Mouse (Mus musculus): ENCODE results near the gene Usp45.
"Not testable (repeated sequence)": the region's sequence is repeated elsewhere in the genome, so short reads cannot be mapped to it uniquely, and the experiment has no call there.

The Usp45 gene

GRCm38 (mm10) chr4:21766863-21767304 is at the start of gene Usp45, which contains the start of gene Tstd3:
Gene Usp45, plus strand, starts transcription at chr4:21767156.
Gene Tstd3, minus strand, starts transcription at chr4:21767212.
- peak; percentile 76 for DNase-seq

- no peak for DNase-seq
These were observed 44.1 kb upstream of the Usp45 start for GRCm38 (mm10) chr4:21722752-21723334.

- DNase-seq: peak; percentile 10
These were observed 39.9 kb upstream of the Usp45 start for GRCm38 (mm10) chr4:21726912-21727614.

GRCm38 (mm10) chr4:21727615-21728165 is 39.3 kb upstream of the Usp45 start, which contains the start of gene Ccnc:
Gene Ccnc, plus strand, starts transcription at chr4:21727701.
- peak; percentile 89 for DNase-seq

GRCm38 (mm10) chr4:21739169-21739568 is 27.8 kb upstream of the Usp45 start:
- no peak for DNase-seq

DNA sequence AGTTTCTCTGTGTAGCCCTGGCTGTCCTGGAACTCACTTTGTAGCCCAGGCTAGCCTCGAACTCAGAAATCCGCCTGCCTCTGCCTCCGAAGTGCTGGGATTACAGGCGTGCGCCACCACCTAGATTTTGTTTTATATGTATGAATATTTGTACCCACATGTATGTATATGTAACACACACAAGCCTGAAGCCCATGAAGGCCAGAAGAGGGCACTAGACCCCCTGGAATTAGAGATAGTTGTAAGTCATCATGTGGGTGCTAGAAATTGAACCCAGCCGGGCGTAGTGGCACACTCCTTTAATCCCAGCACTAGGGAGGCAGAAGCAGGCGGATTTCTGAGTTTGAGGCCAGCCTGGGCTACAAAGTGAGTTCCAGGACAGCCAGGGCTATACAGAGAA is 22.8 kb upstream of the Usp45 start:
- not testable (repeated sequence) for DNase-seq

- DNase-seq: no peak
These were observed 21.2 kb upstream of the Usp45 start for GRCm38 (mm10) chr4:21745723-21746122.

DNA sequence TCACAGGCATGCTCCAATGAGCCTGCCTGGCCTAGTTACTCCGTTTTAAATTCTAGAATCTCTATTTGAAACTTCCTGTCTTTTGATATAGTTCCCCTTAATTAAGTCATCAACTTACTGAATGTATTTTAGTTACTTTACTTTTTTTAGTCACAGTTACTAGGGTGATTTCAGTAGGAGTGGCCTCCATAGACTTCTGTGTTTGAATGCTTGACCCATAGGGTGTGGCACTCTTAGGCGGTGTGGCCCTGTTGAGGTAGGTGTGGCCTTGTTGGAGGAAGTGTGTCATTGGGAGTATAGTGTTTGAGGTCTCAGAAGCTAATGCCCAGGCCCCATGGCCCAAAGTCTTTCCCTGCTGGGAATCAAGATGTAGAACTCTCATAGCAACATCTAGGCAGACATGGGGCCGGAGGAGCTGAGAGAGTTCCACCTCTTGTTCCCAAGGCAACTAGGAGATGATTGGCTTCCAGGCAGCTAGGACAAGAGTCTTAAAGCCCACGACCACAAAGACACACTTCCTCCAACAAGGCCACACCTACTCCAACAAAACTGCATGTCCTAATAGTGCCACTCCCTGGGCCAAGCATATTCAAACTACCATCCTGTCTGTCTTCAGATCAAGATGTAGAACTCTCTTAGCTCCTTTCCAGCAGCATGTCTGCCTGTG is 11.7 kb upstream of the Usp45 start:
- DNase-seq: no peak

- DNase-seq: no peak
These were observed 8.1 kb upstream of the Usp45 start for GRCm38 (mm10) chr4:21758860-21759259.

DNA sequence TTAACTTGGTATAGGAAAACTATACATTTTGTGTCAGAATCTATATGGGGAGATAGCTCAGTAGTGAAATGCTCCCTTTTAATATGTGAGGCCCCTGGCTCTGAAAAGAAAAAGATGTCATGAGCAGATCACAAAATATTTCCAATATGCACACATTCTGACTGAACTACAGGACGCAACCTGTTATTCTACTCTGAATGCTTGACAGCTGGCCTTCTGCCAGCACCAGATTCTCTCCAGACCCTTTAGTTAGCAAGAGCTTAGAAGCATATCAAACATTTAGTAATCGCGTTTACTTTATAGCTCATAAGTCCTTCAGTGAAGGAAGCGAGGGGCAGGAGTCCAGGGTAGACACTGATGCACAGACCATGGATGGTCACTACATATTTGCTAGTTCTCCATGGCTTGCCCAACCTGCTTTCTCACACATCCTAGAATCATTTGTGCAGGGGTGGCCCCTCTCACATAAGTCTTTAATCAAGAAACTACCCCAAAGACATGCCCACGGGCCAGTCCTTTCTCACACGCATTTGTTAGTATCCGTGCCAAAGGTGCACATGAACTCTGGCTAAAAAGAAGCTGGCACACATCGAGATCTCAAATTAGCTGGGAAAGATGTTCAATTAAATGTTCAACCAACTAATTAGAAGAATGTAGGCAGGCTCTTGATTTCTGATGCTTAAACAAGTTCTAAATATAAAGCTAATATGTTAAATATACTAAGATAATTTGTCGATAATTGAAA is 5.4 kb upstream of the Usp45 start:
- DNase-seq: no peak

DNA sequence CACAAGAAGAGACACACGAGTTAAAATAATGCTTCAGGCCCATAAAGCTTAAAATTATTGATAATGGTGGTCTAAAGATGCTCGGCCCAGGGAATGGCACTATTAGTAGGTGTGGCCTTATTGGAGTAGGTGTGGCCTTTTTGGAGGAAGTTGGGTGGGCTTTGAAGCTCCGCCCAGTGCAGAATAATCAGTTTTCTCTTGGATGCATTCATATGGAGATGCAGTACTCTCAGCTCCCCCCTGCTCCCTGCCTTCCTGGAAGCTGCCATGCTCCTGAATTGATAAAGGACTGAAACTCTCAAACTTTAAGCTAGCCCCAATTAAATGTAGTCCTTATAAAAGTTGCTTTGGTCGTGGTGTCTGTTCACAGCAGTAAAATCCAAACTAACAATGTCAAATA is 3.1 kb upstream of the Usp45 start:
- no peak for DNase-seq

DNA sequence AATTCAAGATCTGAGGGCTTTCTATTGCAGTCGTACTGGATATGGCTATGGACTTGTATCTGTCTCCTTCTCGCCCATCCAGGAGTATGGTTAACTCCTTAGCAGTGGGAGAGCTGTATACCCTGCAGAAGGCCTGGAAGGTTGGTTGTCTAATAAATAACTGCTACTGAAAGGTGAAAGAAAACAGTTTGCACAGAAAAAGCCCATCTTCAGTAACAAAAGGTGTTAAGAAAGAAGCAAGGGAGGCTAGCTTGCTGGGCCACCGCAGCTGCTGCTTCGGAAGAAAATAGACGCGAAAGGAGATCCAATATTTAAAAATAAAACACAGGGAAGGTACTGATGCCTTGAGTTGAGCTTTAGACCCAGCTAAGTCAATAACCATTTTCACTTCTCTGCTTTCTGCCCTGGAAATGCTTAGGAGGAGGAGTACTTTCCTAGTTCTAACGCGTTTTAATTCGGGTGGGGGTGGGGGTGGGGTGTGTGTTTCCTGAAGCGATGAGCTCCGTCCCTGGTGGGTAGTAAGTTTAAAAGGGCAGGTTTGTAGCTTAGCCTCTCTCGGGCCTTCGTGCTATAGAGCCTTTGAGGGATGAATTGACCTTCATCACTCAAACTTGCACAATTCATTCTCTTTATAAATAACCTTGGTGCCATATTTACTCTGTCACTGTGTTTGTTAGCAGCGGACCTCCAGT is 639 bp upstream of the Usp45 start:
- DNase-seq: no peak

GRCm38 (mm10) chr4:21771064-21771463 is 4.1 kb downstream of the Usp45 start:
- no peak for DNase-seq

DNA sequence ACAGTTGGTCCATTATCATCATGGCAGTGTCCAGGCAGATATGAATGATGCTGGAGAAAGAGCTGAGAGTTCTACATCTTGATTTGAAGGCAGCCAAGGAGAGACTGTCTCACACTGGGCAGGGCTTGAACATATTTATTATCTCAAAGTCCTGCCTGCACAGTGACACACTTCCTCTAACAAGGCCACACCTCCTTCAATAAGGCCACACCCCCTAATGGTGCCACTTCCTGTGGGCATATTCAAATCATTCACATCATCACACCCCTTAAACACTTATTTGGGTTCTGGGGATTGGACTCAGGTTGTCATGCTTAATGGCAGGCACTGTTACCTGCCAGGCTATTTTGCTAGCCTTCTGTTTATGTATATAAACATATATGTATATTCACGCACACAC is 5.3 kb downstream of the Usp45 start:
- no peak for DNase-seq

- peak; percentile 96 for DNase-seq
These were observed 9.4 kb downstream of the Usp45 start for GRCm38 (mm10) chr4:21776091-21776945.

GRCm38 (mm10) chr4:21776946-21777265 is 9.9 kb downstream of the Usp45 start:
- DNase-seq: no peak

DNA sequence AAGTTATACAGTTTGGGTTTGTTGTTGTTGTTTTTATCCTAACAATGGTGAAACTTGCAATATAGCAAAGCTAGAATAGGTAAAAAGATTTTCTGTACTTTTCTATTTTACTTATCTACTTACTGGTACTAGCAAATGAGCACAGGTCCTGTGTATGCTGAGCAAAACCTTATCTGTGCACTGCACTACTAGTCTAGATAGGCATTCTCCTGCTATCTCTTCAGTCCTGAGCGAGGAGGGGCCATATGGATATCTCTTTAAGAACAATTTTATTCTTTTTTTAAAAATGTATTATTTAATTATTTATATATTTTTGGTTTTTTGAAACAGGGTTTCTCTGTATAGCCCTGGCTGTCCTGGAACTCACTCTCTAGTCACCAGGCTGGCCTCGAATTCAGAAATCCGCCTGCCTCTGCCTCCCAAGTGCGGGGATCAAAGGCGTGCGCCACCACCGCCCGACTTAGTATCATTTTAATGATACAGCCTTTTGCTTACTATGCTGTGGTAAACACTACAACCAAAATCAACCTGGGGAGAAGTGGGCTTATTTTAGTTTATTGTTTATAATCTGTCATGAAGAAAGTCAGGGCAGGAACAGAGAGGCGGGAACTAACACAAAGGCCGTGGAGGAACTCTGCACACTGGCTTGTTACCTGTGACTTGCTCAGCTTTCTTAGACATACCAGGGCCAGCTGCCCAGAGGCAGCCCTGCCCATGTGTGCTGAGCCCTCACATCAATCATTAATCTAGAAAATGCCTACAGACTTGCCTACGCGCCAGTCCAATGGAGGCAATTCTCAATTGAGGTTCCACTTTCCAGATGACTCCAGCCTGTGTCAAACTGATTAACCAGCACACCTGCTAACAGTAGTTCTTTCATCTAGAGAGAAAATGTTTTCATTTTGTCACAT is 14.1 kb downstream of the Usp45 start:
- DNase-seq: no peak

GRCm38 (mm10) chr4:21786268-21786667 is 19.3 kb downstream of the Usp45 start:
- no peak for DNase-seq

DNA sequence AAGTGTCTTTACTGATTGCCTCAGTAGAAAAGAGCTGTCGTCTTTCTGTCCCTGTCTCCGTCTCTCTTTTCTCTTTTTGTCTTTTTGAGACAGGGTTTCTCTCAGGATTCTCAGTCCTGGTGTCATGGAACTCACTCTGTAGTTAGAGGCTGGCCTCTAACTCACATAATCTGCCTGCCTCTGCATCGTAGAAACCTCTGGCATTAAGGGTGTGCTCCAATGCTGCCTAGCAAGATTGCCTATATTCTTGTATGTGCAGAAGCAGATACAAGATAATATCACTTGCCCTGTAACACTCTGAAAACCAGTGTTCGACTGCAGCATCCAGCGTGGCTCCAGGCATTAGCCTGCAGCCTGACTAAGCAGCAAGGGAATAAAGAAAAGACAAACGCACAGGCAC is 21.9 kb downstream of the Usp45 start:
- DNase-seq: no peak

GRCm38 (mm10) chr4:21789836-21790235 is 22.9 kb downstream of the Usp45 start:
- no peak for DNase-seq
